Mouse (Mus musculus): ENCODE data around the gene Pxn.

The Pxn gene

GRCm38 (mm10) chr5:115526456-115527202, 20.2 kb downstream of the Pxn start:
- DNase-seq (ENCODE audit: low read depth, low spot score): no peak

- DNase-seq (ENCODE audit: low read depth, low spot score): no peak
Measured at GRCm38 (mm10) chr5:115528128-115528527, 21.7 kb downstream of the Pxn start.

- DNase-seq (ENCODE audit: low read depth, low spot score): no peak
Measured at GRCm38 (mm10) chr5:115529364-115529741, 22.9 kb downstream of the Pxn start.

- no peak for DNase-seq (ENCODE audit: low read depth, low spot score)
Measured at GRCm38 (mm10) chr5:115529742-115530446, 23.4 kb downstream of the Pxn start.

- no peak for DNase-seq (ENCODE audit: low read depth, low spot score)
Measured at GRCm38 (mm10) chr5:115530447-115530809, 24.0 kb downstream of the Pxn start.

GRCm38 (mm10) chr5:115531671-115532270, 25.3 kb downstream of the Pxn start:
- peak; percentile 75 for DNase-seq (ENCODE audit: low read depth, low spot score)

- DNase-seq (ENCODE audit: low read depth, low spot score): no peak
Measured at GRCm38 (mm10) chr5:115534290-115534731, 27.8 kb downstream of the Pxn start.

- no peak for DNase-seq (ENCODE audit: low read depth, low spot score)
Measured at GRCm38 (mm10) chr5:115534856-115535255, 28.4 kb downstream of the Pxn start.

- no peak for DNase-seq (ENCODE audit: low read depth, low spot score)
Measured at GRCm38 (mm10) chr5:115535635-115536034, 29.2 kb downstream of the Pxn start.

- no peak for DNase-seq (ENCODE audit: low read depth, low spot score)
Measured at GRCm38 (mm10) chr5:115538017-115538692, 31.7 kb downstream of the Pxn start.

GRCm38 (mm10) chr5:115538693-115539043, 32.2 kb downstream of the Pxn start:
- DNase-seq (ENCODE audit: low read depth, low spot score): peak; percentile 56

- no peak for DNase-seq (ENCODE audit: low read depth, low spot score)
Measured at GRCm38 (mm10) chr5:115542635-115543384, 36.3 kb downstream of the Pxn start.

GRCm38 (mm10) chr5:115543509-115544253, 37.2 kb downstream of the Pxn start:
- no peak for DNase-seq (ENCODE audit: low read depth, low spot score)

- DNase-seq (ENCODE audit: low read depth, low spot score): no peak
Measured at GRCm38 (mm10) chr5:115544655-115545185, 38.2 kb downstream of the Pxn start.

- no peak for DNase-seq (ENCODE audit: low read depth, low spot score)
Measured at GRCm38 (mm10) chr5:115545636-115546035, 39.2 kb downstream of the Pxn start.

- DNase-seq (ENCODE audit: low read depth, low spot score): no peak
Measured at GRCm38 (mm10) chr5:115546536-115546935, 40.1 kb downstream of the Pxn start.

GRCm38 (mm10) chr5:115547014-115547413, 40.5 kb downstream of the Pxn start:
- no peak for DNase-seq (ENCODE audit: low read depth, low spot score)

GRCm38 (mm10) chr5:115547421-115547820, 40.9 kb downstream of the Pxn start:
- no peak for DNase-seq (ENCODE audit: low read depth, low spot score)

- no peak for DNase-seq (ENCODE audit: low read depth, low spot score)
Measured at GRCm38 (mm10) chr5:115548501-115549285, 42.2 kb downstream of the Pxn start.

All from c-Kit-negative CD71-positive TER-119-positive erythroid progenitor cells, embryonic 14.5 days (primary cell).